Mouse (Mus musculus) layer of hippocampus, adult 9-11 months (tissue): ENCODE data around the gene H2-Q10.
A peak's percentile ranks its signal among the peaks of the same experiment; 100 is the strongest.
"Not testable (repeated sequence)": the region's sequence is repeated elsewhere in the genome, so short reads cannot be mapped to it uniquely, and the experiment has no call there.

Experiments
- DNase-seq: peaks from one replicate; pipeline ENCODE4 v3.0.0; 2022

H2-Q10 gene

GRCm38 (mm10) chr17:35460513-35461341 lies 9.2 kb upstream of the H2-Q10 start:
- DNase-seq, result not testable (repeated sequence)

GRCm38 (mm10) chr17:35465651-35466050 lies 4.2 kb upstream of the H2-Q10 start:
- not testable (repeated sequence) for DNase-seq

- not testable (repeated sequence) for DNase-seq
These were observed 953 bp upstream of the H2-Q10 start for GRCm38 (mm10) chr17:35468936-35469335.

GRCm38 (mm10) chr17:35484066-35484465 lies 14.2 kb downstream of the H2-Q10 start:
- DNase-seq, result peak; percentile 9

GRCm38 (mm10) chr17:35485702-35486101 lies 15.8 kb downstream of the H2-Q10 start:
- DNase-seq, result no peak

- DNase-seq, result no peak
These were observed 16.8 kb downstream of the H2-Q10 start for GRCm38 (mm10) chr17:35486726-35487125.

GRCm38 (mm10) chr17:35488041-35488440 lies 18.2 kb downstream of the H2-Q10 start:
- no peak for DNase-seq

- no peak for DNase-seq
These were observed 20.4 kb downstream of the H2-Q10 start for GRCm38 (mm10) chr17:35490320-35490719.

- no peak for DNase-seq
These were observed 27.2 kb downstream of the H2-Q10 start for GRCm38 (mm10) chr17:35497124-35497523.

- DNase-seq, result no peak
These were observed 32.3 kb downstream of the H2-Q10 start for GRCm38 (mm10) chr17:35502226-35502625.

- no peak for DNase-seq
These were observed 32.9 kb downstream of the H2-Q10 start for GRCm38 (mm10) chr17:35502762-35503161.

- DNase-seq, result no peak
These were observed 34.0 kb downstream of the H2-Q10 start for GRCm38 (mm10) chr17:35503849-35504248.

GRCm38 (mm10) chr17:35504628-35505481 lies 35.0 kb downstream of the H2-Q10 start:
- DNase-seq, result no peak

- no peak for DNase-seq
These were observed 35.9 kb downstream of the H2-Q10 start, which contains the start of gene Pou5f1 for GRCm38 (mm10) chr17:35505776-35506175. Pou5f1 (plus strand) TSS chr17:35506018.

- DNase-seq, result no peak
These were observed 37.0 kb downstream of the H2-Q10 start for GRCm38 (mm10) chr17:35506881-35507280.

GRCm38 (mm10) chr17:35507556-35508260 lies 37.8 kb downstream of the H2-Q10 start:
- no peak for DNase-seq

GRCm38 (mm10) chr17:35508279-35508678 lies 38.4 kb downstream of the H2-Q10 start:
- DNase-seq, result not testable (repeated sequence)

GRCm38 (mm10) chr17:35509284-35509683 lies 39.4 kb downstream of the H2-Q10 start:
- no peak for DNase-seq

- DNase-seq, result no peak
These were observed 43.2 kb downstream of the H2-Q10 start for GRCm38 (mm10) chr17:35512916-35513626.

GRCm38 (mm10) chr17:35513886-35514285 lies 44.0 kb downstream of the H2-Q10 start:
- no peak for DNase-seq

- DNase-seq, result no peak
These were observed 44.9 kb downstream of the H2-Q10 start for GRCm38 (mm10) chr17:35514756-35515155.

GRCm38 (mm10) chr17:35515911-35516640 lies 46.2 kb downstream of the H2-Q10 start:
- DNase-seq, result no peak
